Mouse (Mus musculus) hindlimb bud, embryonic 11.5 days (tissue): ENCODE measurements around the gene Fosb.

Source experiments
- DNase-seq: peaks from one replicate; pipeline ENCODE4 v3.0.0-alpha.2; 2012; ENCODE audit warnings: low read depth, low spot score; ENCODE audit errors: extremely low spot score

Gene Fosb

GRCm38 (mm10) chr7:19332709-19333352 lies 23.0 kb upstream of the Fosb start:
- no peak for DNase-seq

GRCm38 (mm10) chr7:19331910-19332309 lies 22.1 kb upstream of the Fosb start:
- DNase-seq, result no peak

GRCm38 (mm10) chr7:19328425-19328824 lies 18.6 kb upstream of the Fosb start:
- no peak for DNase-seq

- DNase-seq, result no peak
Measured at GRCm38 (mm10) chr7:19327782-19328181, 17.9 kb upstream of the Fosb start.

- no peak for DNase-seq
Measured at GRCm38 (mm10) chr7:19327128-19327527, 17.3 kb upstream of the Fosb start.

GRCm38 (mm10) chr7:19326359-19326758 lies 16.5 kb upstream of the Fosb start:
- DNase-seq, result no peak

- DNase-seq, result no peak
Measured at GRCm38 (mm10) chr7:19325262-19326199, 15.7 kb upstream of the Fosb start.

GRCm38 (mm10) chr7:19324221-19324620 lies 14.4 kb upstream of the Fosb start:
- DNase-seq, result no peak

- DNase-seq, result no peak
Measured at GRCm38 (mm10) chr7:19322489-19322888, 12.6 kb upstream of the Fosb start.

GRCm38 (mm10) chr7:19321464-19321863 lies 11.6 kb upstream of the Fosb start:
- DNase-seq, result no peak

GRCm38 (mm10) chr7:19320637-19321036 lies 10.8 kb upstream of the Fosb start:
- no peak for DNase-seq

GRCm38 (mm10) chr7:19319906-19320305 lies 10.1 kb upstream of the Fosb start:
- DNase-seq, result peak; percentile 88

- DNase-seq, result no peak
Measured at GRCm38 (mm10) chr7:19319458-19319857, 9.6 kb upstream of the Fosb start.

- no peak for DNase-seq
Measured at GRCm38 (mm10) chr7:19318676-19319075, 8.8 kb upstream of the Fosb start.

GRCm38 (mm10) chr7:19318201-19318600 lies 8.3 kb upstream of the Fosb start:
- DNase-seq, result no peak

GRCm38 (mm10) chr7:19316451-19317161 lies 6.8 kb upstream of the Fosb start:
- no peak for DNase-seq

- no peak for DNase-seq
Measured at GRCm38 (mm10) chr7:19314033-19314432, 4.2 kb upstream of the Fosb start.

GRCm38 (mm10) chr7:19311991-19312390 lies 2.1 kb upstream of the Fosb start:
- DNase-seq, result no peak

GRCm38 (mm10) chr7:19309278-19309883 lies 470 bp downstream of the Fosb start:
- no peak for DNase-seq

- peak; percentile 88 for DNase-seq
Measured at GRCm38 (mm10) chr7:19308454-19309277, 1.2 kb downstream of the Fosb start.
